Mouse (Mus musculus) left cerebral cortex, postnatal 25 days (tissue): Measurements from ENCODE around the gene Chrm3. TPM values are rescaled to one million over a fixed set of nuclear protein-coding genes. Genes with fewer than 3 reads are reported as not detected.

ENCODE experiments used
- DNase-seq, 2 experiments: peaks; one replicate each; pipeline ENCODE4 v3.0.0; 2022; ENCODE audit warnings: low spot score in 2 of 2, mixed read lengths in 1 of 2
- intact Hi-C: fragments of 180-260 bp; cut with DNase I; formaldehyde crosslinking; loops from one replicate; pipeline ENCODE4 v1.15.1; 2025
- total RNA-seq, 2 experiments: library from RNA; stranded (reverse); gene quantifications; 2 replicates each; pipeline ENCODE4 v1.2.3; 2021

Gene Chrm3
- total RNA-seq, 2 experiments from 2014 or later = 50.7 to 57.5 TPM

DNA sequence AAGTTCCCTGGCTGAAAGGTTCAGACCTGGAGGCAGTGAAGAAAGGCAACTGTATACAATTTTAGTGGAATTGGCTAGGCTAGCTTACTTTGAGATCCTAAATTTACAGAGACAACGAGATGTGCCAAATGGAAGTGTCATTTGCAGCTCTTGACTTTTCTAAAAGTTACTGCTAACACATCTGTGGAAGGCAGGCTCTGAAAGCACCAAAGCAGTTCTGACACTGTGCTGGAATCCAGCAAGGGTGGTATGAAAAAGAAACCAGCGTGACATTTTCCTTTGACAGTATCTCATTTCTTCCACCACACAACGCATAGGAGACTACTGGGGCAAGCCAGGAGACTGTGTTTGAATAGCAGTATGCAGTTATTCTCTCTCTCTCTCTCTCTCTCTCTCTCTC is 120.4 kb downstream of the Chrm3 start:
- peak in 1 of 2 experiments; percentile 65 for DNase-seq
- intact Hi-C loops = loop anchor here (10.0 kb wide), 1 partner anchor 355 kb away; no protein-coding TSS in a partner anchor

- no peak for DNase-seq
- intact Hi-C loops = loop anchor here (5.0 to 10.0 kb wide), 4 partner anchors 38 to 475 kb away; no protein-coding TSS in a partner anchor
Observed at GRCm38 (mm10) chr13:10239825-10240224, 120.8 kb downstream of the Chrm3 start.

DNA sequence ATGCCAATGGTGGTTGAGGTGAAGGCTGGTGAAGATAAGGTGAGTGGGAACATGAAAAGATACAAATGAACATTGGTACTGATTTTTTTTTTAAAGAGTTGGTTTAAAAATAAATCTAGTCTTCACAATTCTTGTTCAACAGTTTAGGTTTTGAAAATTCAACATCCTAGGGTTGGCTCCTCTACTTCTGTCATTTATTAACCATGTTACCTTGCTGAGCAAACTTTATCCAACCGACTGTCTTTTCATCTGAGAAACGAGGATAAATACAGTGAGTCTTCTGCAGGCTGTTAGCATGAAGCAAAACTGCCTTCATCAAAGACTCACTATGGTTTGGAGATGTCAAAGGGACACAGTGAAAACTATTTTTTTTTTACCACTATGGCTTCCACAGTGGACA is 123.0 kb downstream of the Chrm3 start:
- intact Hi-C loops = loop anchor here (5.0 to 10.0 kb wide), 3 partner anchors 35 to 477 kb away; no protein-coding TSS in a partner anchor
- DNase-seq = no peak

GRCm38 (mm10) chr13:10236279-10236678 is 124.4 kb downstream of the Chrm3 start:
- DNase-seq = peak in 1 of 2 experiments; percentile 89
- intact Hi-C loops = loop anchor here (5.0 to 10.0 kb wide), 3 partner anchors 34 to 479 kb away; no protein-coding TSS in a partner anchor

DNA sequence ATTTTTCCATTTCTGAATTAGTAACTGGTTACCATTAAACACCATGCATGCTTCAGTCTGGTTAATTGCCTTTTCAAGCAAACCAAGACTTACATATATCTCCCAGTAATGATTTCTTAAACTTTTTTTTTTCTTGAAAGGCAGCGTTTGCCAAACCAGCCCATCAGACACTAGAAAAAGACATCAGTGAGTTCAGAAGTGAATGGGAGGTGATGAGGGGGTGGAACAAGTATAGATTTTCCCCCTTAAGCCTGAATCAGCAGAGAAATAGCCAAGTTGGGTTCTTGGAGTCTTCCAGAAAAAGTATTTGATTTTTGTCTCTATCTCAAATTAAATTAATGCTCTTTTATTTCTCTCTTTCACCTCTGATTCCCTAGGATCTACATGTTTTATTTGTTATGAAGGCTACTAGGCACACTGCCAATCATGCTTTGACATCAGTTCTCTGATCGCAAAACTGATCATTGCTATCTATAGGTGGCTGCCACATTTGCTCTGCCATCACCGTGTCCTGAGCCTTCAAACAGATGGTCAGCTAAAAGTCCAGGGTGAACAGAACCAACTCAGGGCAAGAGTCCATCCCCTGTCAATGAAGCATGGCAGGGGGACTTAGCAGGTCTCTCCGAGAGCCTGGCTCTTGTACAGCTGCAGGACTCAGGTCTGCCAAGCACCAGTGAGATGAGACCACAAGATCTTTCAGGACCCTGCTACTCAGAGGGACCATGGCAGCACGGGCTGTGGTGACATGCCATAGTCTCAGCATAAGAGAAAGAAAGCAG is 125.1 kb downstream of the Chrm3 start:
- peak in 1 of 2 experiments; percentile 86 for DNase-seq
- intact Hi-C loops = loop anchor here (5.0 to 10.0 kb wide), 3 partner anchors 33 to 479 kb away; no protein-coding TSS in a partner anchor

GRCm38 (mm10) chr13:10220403-10220802 is 140.2 kb downstream of the Chrm3 start:
- DNase-seq = no peak
- intact Hi-C loops = no loop called here

DNA sequence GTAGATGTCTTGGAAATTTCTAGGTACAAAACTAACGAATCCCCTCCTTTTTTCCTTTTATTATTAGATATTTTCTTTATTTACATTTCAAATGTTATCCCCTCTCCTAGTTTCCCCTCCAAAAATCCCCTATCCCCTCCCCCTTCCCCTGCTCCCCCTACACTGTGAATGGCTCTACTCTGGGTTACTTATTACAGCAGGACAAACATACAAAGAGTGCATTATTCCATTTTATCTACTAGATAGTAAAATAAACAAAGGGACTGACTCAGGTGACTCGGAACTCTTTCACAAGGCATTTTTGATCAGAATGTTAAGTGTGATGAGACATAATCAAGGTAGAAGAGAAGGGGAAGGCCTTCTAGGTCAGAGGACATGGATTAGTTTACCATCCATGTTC is 148.5 kb downstream of the Chrm3 start:
- intact Hi-C loops = no loop called here
- no peak for DNase-seq

- no peak for DNase-seq
- intact Hi-C loops = no loop called here
Observed at GRCm38 (mm10) chr13:10210522-10211244, 150.0 kb downstream of the Chrm3 start.

- DNase-seq = peak in 1 of 2 experiments; percentile 71
- intact Hi-C loops = no loop called here
Observed at GRCm38 (mm10) chr13:10199206-10199956, 161.3 kb downstream of the Chrm3 start.

DNA sequence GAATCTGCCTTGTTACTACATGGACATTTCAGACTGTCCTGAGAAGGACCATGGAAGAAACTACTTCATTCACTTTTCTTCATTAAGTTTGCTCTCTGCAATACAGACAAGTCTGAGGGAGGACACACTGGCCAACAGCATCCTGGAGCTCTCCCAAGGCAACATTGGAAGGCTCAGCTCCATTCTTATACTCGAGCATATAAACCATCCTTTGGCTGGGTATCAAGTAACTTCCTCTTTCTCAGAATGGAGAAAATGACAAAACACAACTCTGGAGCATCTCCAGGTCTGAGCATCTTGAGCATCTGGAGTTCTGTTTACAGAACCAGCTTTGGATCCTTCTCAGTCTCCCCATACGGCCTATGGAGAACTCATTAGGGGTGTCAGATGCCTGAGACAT is 170.8 kb downstream of the Chrm3 start:
- DNase-seq = peak in 1 of 2 experiments; percentile 59
- intact Hi-C loops = no loop called here

DNA sequence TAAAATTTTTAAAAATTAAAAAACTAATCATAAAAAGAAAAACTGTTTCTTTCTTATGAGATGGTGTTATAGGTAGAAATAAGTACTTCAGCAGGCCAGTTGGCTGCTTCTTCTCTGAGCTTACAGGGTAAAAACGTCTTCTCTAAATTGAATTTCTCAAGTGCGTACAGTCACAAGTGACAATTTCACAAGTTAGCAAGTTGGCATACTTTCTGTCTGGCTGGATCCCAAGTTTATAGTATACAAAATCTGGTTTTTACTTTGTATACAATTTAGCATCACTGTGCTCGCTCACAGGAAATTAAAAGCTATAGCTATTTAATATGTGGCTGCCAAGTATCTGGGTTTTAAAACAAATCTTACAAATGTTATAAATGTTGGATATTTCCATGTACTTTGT is 172.7 kb downstream of the Chrm3 start:
- peak in 1 of 2 experiments; percentile 47 for DNase-seq
- intact Hi-C loops = no loop called here

GRCm38 (mm10) chr13:10183837-10184236 is 176.8 kb downstream of the Chrm3 start:
- no peak for DNase-seq
- intact Hi-C loops = no loop called here

DNA sequence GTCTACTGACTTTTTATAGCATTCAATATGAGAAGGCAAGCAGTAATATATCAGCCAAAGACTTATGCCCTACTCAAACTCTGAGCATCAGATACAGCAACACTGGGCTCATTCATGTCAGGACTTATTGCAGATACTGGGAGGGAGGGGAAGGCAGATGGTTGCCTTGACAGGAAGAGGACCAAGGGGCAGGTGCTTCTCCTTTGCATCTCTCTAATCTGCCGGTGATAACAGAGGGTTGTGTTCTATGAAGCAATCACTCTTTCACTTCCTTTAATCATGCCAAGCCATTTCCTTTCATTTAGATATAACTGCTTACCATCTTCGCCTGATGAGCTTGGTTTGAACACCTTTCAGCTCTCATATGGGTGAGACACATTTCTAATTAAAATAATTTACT is 177.9 kb downstream of the Chrm3 start:
- intact Hi-C loops = no loop called here
- no peak for DNase-seq

- peak in 1 of 2 experiments; percentile 72 for DNase-seq
- intact Hi-C loops = loop anchor here (5.0 kb wide), 1 partner anchor 67 kb away; no protein-coding TSS in a partner anchor
Observed at GRCm38 (mm10) chr13:10170529-10170928, 190.1 kb downstream of the Chrm3 start.

GRCm38 (mm10) chr13:10163354-10163753 is 197.3 kb downstream of the Chrm3 start:
- DNase-seq = peak in 1 of 2 experiments; percentile 45
- intact Hi-C loops = no loop called here

GRCm38 (mm10) chr13:10157496-10157895 is 203.2 kb downstream of the Chrm3 start:
- DNase-seq = peak in 1 of 2 experiments; percentile 52
- intact Hi-C loops = no loop called here

DNA sequence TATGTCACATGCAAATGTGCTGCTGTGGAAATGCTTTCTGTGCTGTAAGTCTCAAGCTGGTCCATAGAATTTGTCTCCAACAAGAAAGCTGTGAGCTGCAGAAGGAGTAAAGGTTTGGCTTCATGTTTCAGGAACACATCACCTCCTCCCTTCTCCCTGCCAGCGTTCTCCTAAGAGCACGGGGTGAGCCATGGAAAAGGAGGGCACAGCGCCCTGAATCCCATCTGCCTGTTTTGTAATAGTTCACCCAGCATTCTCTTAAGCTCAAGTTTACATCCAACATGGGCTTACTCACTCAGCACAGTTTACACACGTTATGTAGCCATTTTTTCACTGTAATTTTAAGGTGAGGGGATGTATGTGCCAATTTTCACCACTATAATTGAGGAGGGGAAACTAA is 220.1 kb downstream of the Chrm3 start:
- intact Hi-C loops = no loop called here
- DNase-seq = no peak

DNA sequence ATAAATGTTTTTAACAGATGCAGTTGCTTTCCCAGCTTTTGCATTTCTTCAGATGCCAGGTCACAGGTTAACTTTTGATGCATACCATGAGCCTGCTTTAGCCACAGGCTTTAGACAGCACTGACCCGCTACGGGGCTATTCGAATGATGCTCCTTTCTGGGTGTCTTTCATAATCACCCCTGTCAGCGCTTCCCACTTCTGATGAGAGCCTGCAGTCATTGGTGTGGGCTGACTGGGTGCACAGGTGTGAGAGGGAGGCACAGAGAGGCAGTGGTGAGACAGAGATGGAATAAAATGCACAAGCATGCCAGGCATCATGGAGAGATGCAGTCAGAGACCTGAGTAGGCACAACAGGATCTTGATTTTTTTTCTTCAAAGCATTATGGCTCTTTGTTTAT is 221.8 kb downstream of the Chrm3 start:
- DNase-seq = no peak
- intact Hi-C loops = no loop called here

- intact Hi-C loops = no loop called here
- DNase-seq = no peak
Observed at GRCm38 (mm10) chr13:10131064-10131463, 229.6 kb downstream of the Chrm3 start.

DNA sequence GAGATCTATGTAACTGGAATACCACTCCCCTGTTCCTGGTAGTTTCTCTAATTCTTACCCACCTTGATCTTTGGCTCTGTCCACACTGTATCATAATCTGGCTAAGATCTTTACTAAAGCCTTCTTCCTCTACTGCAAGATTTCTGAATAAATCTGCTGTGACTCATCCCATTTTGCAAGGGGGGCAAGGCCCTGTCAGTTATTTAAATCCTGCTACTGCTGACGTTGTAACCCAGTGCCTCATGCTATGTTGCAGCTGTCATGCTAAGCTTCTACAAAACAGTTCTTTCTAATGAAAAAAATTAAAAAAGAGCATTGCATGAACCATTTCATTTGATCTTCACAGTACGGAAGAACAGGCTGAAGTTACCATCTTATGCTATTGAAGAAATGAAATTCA is 248.4 kb downstream of the Chrm3 start:
- peak in 1 of 2 experiments; percentile 52 for DNase-seq
- intact Hi-C loops = no loop called here
